Mouse (Mus musculus) right cerebral cortex, postnatal 14 days (tissue): ENCODE data around the gene Tmem182.

Experiments used
- DNase-seq: peaks from one replicate; pipeline ENCODE4 v3.0.0; 2022

Gene Tmem182

DNA sequence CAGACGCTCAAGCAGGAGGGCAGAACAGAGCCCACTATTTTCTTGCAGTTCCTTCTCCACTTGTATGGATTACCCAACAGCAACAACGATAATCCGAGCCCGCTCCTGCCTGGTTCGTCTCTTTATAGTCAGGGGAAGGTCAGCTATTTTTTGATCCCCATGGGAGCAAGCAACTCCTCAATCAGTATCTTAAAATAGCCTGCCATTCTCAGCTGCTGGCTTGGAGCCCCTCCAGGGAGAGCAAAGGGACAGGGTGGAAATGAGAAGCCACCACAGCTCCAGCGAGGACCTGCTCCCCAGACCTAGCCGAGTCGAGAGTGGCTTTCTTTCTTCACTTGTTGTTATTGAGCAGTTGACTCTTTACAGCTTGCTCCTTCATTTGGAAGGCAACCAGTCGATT is at the start of gene Tmem182:
Gene Tmem182 (plus strand): TSS at position 251 of the 400 bp plus-strand sequence.
- no peak for DNase-seq

DNA sequence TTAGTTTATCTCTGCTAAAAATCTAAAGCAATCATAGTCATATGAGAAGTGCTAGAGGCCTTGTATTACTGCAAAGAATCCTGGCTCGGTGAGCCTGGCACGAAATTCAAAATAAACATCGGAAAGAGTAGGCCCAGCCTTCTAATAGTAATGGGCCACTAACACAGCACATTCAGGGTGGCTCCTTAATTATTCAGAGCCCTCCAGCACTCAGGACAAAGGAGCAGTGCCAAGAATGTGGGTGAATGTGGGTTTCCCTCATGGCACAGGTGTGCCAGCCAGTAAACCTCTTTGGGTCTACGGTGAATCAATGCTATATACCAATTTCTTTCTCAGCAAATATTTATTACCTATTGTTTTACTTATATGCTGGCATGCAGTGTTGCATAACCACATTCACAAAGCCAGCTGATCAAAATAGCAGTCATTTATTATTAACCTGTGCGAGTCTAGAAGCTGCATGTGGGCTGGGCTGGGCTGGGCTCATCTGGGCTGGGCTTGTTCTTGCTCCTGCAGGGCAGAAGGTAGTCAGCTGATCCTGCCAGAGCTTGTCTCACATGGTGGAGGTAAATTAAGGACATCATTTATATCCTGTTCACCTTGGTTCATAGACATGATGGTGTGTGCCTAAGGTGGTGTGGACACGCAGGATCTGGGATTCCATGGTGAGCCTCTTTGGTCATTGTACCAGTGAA is 45.5 kb upstream of the Tmem182 start:
- DNase-seq: no peak

DNA sequence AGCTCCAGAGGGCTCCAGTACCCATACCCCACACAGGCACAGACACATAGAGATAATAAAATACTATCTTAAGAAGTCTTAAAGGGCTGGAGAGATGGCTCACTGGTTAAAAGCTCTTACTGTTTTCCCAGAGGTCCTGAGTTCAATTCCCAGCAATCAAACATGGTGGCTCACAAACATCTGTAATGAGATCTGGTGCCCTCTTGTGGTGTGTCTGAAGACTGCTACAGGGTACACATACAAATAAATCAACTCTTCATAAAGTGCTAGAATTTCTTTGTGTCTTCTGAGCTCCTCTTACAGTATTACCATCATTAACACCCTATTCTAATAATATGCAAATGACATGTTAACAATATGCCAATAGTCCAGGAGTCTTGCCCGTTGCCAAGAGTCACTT is 41.4 kb upstream of the Tmem182 start:
- DNase-seq: no peak

GRCm38 (mm10) chr1:40764701-40765275 is 40.6 kb upstream of the Tmem182 start:
- DNase-seq: no peak

DNA sequence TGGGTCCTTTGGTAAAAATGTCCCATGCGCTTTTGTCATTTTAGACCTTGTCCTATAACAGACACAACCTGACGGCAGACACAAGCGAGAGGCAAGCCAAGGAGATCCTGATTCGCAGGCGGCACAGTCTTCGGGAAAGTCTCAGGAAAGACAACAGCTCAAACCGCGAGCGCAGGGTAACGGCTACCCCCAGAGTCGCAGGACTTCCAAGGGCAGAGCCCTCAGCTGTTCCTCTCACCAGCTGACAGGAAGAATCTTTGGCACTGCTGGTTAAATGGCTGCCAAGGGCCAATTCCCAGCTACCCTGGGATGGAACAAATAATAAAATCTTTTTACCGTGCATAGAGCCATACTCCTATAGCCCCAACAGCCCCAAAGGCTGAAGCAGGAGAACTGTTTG is 39.9 kb upstream of the Tmem182 start:
- DNase-seq: no peak

GRCm38 (mm10) chr1:40767588-40767987 is 37.8 kb upstream of the Tmem182 start:
- no peak for DNase-seq

DNA sequence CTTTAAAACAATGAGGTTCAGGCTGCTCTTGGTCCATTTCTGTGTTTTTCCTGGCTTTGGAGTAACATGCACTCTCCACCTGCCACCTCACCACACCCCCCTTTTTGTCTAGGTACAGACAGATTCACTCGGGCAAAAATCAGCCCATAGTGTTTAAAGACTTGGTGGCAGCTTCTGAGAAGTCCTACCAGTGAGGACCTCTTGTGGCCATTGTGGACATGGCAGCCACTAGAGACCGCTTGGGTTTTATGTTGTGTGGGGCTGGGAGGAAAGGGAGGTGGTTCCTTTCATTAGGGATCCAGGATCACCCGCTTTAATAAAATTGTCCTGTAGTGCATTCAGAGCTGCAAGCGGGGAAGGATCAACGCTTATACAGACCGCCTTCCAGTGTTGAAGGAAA is 36.8 kb upstream of the Tmem182 start:
- peak; percentile 44 for DNase-seq

DNA sequence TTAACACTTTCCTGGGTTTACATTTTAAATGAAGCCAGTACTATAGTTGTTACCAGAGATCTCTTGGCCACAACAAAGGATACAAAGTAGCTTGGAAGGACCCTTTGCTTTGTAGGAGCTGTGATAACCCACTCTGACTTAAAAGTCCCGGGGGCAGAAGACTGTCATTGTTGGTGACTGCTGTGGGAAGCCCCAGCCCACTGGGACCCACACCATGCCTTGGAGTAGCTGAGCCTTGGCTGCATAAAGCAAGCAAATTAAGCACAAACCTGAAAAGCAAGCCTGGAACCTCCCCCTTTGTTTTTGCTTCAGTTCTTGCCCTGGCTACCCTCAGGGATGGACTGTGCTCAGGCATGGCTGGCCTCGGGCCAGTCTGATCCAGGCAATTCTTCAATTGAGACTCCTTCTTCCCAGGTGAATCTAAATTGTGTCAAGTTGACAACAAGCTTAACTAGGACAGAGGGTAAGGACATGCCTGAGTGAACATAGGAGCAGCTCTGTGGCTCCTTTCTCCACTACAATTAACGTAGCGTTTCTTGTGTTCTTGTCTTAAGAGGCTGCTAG is 36.0 kb upstream of the Tmem182 start:
- DNase-seq: no peak

DNA sequence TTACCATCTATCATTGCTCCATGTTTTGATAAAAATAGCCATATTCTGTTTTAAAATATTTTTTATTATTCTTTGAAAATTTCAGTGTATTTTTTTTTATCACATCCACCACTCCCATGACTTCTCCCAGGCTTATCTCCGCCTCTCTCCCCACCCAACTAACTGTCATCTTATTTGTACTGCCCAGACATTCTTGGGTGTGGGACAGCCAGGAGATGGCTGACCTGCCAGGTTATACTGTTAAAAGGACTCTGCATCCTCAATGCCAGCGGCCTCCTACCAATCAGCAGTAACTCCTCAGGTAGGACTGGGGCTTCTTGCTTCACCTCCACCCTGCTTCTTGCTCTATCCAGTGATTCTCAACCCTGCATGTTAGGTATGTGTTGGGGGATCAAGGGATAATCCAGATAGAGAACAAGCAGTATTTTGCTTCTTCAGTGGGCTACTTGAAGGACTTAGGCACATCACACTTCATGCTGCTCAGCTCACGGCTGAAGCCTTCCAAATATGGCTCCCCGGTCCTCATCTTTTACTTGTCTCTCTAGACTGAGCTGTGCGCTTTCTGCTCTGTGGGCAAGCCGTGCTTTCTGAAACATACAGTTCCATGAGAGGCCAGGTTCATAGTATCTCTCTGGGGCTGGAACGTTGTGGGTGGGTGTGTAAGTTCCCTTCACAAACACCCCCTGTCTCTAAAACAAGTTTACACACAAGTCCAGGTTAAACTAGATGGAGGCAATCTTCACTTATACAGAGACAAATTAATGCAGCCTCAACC is 34.0 kb upstream of the Tmem182 start:
- no peak for DNase-seq

DNA sequence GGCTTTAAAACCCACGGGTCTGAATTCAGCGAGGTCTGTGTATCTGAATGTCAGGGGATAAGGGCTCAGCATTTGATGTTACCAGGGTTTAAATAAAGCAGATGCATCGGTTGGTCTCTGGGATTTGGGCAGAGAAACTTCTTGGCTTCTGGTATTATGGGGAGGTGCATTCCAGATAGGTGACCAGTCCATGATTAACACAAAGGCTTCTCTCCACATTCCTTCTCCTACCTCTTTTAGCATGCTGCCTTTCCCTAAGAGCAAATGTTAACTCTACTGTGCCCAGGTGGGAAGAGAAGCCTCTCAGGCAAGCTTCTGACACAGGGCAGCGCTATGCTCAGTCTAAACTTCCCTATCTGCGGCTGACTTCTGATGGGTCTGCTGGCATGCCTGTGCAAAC is 32.2 kb upstream of the Tmem182 start:
- DNase-seq: no peak

GRCm38 (mm10) chr1:40774040-40774439 is 31.4 kb upstream of the Tmem182 start:
- no peak for DNase-seq

- no peak for DNase-seq
Measured at GRCm38 (mm10) chr1:40776102-40776501, 29.3 kb upstream of the Tmem182 start.

- DNase-seq: no peak
Measured at GRCm38 (mm10) chr1:40776763-40777162, 28.6 kb upstream of the Tmem182 start.

DNA sequence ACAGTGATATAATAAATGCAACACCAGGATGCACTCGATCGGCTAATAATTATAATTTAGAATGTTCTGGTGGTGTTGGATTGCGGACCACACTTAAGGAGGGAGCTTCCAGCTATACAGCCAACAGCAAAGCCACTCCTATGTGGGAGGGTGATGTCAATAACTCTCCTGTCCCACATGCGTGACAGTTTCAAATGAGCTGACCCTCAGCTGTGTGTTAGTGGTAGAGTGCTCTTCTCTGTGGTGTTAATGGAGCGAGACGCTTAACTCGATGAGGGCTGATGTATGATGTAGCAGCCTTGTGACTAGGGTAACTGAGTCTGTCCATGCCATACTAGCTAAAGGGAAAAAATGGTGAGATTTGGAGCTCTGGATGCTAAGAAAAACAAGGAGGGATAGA is 22.0 kb upstream of the Tmem182 start:
- DNase-seq: no peak

DNA sequence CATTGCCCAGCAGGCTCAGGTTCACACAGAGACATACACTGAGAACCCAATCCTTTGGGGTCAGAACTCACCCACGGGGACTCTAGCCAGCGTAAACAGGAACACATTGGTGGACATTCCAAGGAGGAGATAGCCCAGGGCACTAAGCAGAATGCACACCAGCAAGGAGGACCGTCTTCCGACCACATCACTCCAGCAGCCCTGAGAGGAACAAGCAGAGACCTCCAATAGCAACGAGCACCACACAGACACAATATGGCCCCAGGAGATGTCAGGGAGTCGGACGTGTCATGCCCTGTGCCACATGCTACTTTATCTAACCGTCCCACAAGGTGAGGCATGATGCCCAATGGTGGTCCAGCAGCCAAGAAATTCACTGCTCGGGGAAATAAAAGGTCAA is 21.1 kb upstream of the Tmem182 start:
- DNase-seq: no peak

DNA sequence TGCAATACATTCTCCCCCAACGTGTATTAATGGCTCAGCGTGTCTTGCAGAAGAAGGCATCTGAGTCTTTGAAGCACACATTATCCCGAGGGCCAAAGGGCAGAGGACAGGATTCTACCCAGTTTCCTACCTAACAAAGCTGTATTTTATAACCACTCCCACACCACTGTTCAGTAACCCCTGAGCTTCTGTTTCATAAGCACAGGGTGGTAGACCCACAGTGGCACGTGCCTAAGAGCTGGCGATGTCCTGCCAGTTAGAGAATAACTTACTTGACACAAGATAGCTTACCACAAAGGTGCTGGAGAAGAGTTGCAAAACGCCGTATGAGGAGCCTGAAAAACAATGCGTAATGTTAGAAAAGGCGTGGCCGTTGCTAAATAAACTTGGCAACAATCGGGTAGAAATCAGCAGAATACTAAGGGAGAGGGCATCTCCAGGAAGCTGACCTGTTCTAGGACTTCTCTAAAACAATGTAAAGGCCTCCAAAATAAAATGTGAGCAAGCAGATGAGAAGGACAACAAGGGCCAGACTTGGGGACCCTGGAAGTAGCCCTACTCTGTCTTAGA is 19.4 kb upstream of the Tmem182 start:
- DNase-seq: no peak

DNA sequence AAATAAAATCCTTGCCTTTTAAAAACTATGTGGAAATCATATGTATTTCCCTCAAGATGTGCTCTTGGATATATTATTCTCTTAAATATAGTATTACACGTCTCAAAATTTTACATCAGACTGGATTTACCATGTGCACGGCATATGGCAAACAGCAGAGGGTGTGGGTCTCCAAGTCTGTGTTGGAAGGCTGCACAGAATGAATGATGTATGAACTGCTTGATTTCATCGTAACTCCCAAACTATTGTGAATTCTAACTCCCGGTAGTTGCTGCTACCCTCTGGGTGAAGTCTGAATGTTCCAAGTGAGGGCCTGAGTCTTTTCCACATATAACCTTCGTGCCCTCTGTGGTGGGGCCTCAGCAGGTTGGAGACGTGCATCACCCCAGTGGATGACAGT is 16.4 kb upstream of the Tmem182 start:
- DNase-seq: no peak

DNA sequence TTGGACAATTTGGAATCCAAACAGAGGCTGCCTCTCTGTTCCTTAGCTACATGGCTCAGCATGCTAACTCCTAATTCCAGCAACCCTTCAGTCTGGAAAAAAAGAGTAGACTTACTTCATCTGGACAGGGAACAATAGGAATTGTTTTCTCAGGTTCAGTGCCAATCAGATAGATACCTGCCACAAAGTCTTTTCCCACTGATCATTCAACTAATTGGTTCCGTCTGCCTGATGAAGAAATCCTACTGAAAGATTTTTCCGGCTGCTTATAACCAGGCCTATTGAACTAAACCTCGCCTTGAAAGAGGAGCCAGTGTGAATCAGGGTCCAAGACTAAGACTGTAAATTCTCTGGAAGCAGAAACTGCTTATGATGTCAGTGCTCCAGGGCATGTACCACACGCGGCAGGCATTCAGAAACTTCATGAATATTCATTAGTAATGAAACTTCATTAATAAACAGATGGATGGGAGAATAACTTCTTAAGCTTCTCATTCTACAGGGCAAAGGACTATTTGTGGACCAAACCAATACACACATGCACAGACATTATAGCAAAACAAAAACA is 15.7 kb upstream of the Tmem182 start:
- DNase-seq: no peak

- DNase-seq: peak; percentile 89
Measured at GRCm38 (mm10) chr1:40790324-40791141, 14.9 kb upstream of the Tmem182 start, which contains the start of gene Mfsd9. TSS of gene Mfsd9 (minus strand) at chr1:40790687.

GRCm38 (mm10) chr1:40795508-40795907 is 9.9 kb upstream of the Tmem182 start:
- DNase-seq: no peak

- peak; percentile 67 for DNase-seq
Measured at GRCm38 (mm10) chr1:40797348-40797747, 8.1 kb upstream of the Tmem182 start.

- DNase-seq: no peak
Measured at GRCm38 (mm10) chr1:40799121-40799520, 6.3 kb upstream of the Tmem182 start.
